Mouse (Mus musculus) erythroblast, embryonic 14.5 days (primary cell): Measurements from ENCODE around the gene Rtp2. TPM values are rescaled to one million over a fixed set of nuclear protein-coding genes. Genes with fewer than 3 reads are reported as not detected.

ENCODE experiments used
- H3K27me3 ChIP-seq: 2 replicates; pipeline ENCODE4 v1.6.1; 2012; ENCODE audit warnings: inconsistent platforms; ENCODE audit not compliant: control insufficient read depth
- H3K36me3 ChIP-seq: 2 replicates; pipeline ENCODE4 v1.6.1; 2012; ENCODE audit warnings: mild to moderate bottlenecking, inconsistent platforms; ENCODE audit not compliant: control insufficient read depth
- H3K4me1 ChIP-seq: 2 replicates; pipeline ENCODE4 v1.6.1; 2012; ENCODE audit warnings: inconsistent platforms; ENCODE audit not compliant: control insufficient read depth
- H3K4me3 ChIP-seq: replicated peaks from 2 replicates; pipeline ENCODE3; 2012; ENCODE audit warnings: moderate library complexity, mild to moderate bottlenecking, inconsistent platforms
- H3K9me3 ChIP-seq: 2 replicates; pipeline ENCODE4 v1.6.1; 2012; ENCODE audit warnings: low read length, inconsistent platforms, mixed read lengths; ENCODE audit not compliant: control insufficient read depth
- GATA1 ChIP-seq: IDR thresholded peaks from 2 replicates; pipeline ENCODE4 v1.6.1; 2012; ENCODE audit warnings: low read length, inconsistent platforms, mixed read lengths
- TAL1 ChIP-seq: IDR thresholded peaks from 3 replicates; pipeline ENCODE4 v1.6.1; 2012; ENCODE audit warnings: low read length, inconsistent platforms, mixed read lengths
- polyA plus RNA-seq: library from polyadenylated mRNA; stranded (reverse); fragments of >175 nt; gene quantifications from 2 replicates; pipeline ENCODE4 v1.2.3, GENCODE M21; 2012

Gene Rtp2
- polyA plus RNA-seq, 1 experiment = not detected

- H3K4me1 ChIP-seq = no peaks in the 10 kb centered on the region
- H3K9me3 ChIP-seq = no peaks in the 10 kb centered on the region
- TF ChIP-seq GATA1 (no peak), TAL1 (no peak)
- H3K36me3 ChIP-seq = no peaks in the 10 kb centered on the region
- H3K27me3 ChIP-seq = no peaks in the 10 kb centered on the region
- no peak overlapping the region for H3K4me3 ChIP-seq
These were observed 30.8 kb downstream of the Rtp2 start for GRCm38 (mm10) chr16:23901411-23901810.

DNA sequence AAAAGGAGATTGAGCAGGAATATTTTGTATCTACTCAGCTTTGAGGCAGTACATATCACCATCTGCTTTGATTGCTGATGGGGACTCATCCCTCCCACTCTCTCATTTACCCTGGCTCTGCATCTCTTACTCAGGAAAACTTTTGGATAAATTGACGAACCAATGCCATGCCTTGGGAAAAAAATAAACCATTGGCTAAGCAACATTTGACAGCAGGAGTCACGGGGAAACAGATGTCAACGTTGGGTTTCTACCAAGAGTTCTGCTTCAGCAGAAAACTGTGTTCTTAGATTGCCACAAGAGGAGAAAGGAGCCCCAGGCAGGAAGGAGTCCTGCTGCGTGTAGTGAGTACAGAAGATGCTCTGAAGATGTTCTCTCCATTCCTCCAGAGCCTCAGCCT lies 32.1 kb downstream of the Rtp2 start:
- Histone ChIP-seq H3K4me3 (no peak overlapping the region), H3K9me3 (no peaks in the 10 kb centered on the region), H3K27me3 (no peaks in the 10 kb centered on the region), H3K36me3 (no peaks in the 10 kb centered on the region), H3K4me1 (no peaks in the 10 kb centered on the region)
- no peak for TF ChIP-seq TAL1
- TF ChIP-seq GATA1 = no peak

DNA sequence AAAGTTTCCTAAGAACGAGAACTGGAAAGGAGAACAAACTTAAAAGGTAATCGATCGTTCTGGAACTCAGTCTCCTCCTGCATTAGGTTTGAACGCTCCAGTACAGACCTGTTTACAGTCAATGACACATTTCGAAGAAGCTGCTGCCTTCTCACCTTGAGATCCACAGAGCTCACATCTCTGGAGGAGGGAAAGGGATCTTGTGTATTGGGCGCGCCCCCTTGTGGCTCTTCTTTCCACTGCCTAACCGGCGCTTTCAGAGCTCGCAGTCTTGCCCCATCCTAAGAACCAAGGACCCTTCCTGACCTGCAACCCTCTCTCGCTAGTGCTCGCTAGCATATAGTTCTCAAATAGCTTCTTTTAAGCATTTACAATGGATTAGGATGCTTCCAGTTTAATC lies 33.4 kb downstream of the Rtp2 start:
- Histone ChIP-seq H3K4me3 (no peak overlapping the region), H3K4me1 (no peaks in the 10 kb centered on the region)

DNA sequence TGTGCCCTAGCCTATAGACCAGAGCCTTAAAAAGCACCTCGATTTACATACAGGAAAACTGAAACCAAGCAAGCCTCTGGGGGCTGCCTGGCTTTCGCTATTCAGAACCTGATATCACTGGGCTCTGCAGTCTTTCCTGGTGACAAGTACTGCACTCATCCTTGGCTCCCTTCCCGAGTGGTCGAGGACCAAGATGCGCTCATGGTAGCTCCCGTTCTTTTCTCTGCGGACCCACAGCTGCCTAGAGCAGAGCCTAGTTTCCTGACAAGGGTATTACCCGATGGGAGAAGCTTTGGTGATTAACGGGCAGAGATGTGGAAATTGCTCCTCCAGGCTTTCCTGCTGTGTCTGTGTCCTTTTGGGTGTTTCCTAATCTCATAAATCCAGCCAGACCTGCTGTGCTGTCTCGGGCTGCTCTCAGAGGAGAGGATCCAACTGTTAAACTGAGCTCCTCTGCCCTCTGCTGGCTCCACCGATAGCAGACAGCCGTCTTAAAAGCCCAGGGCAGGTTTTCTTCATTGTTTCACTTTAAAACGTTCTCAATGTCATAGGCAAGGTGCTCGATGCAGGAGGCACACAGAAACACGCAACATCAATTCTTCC lies 34.1 kb downstream of the Rtp2 start:
- no peaks in the 10 kb centered on the region for H3K9me3 ChIP-seq
- no peaks in the 10 kb centered on the region for H3K4me1 ChIP-seq
- H3K4me3 ChIP-seq = no peak overlapping the region
- no peaks in the 10 kb centered on the region for H3K36me3 ChIP-seq
- H3K27me3 ChIP-seq = no peaks in the 10 kb centered on the region
- TF ChIP-seq GATA1 = no peak
- TF ChIP-seq TAL1 = no peak

More for the DNA sequence above, 33.4 kb downstream of the Rtp2 start:
- no peaks in the 10 kb centered on the region for H3K9me3 ChIP-seq
- H3K36me3 ChIP-seq = no peaks in the 10 kb centered on the region
- TF ChIP-seq TAL1 (no peak), GATA1 (no peak)
- no peaks in the 10 kb centered on the region for H3K27me3 ChIP-seq

DNA sequence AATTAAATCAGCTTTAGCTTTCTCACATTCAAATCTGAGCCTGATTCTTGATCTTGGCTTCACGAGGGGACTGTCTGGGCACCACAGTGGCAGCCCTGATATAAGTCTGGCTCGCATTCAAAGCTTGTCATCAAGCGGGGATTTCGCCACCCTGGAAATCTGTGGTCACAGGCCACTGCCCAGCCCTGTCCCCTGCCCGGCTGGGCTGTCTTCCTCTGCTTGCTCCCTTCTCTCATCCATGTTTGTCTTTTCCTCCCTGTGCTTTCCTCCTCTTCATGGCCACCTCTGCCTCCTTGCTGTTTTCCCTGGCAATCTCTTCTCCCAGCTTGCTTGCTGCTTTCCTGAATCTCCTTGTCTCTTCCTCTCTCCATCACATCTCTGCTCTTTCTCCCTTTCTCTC lies 34.7 kb downstream of the Rtp2 start:
- TF ChIP-seq TAL1 (no peak), GATA1 (no peak)
- Histone ChIP-seq H3K4me1 (no peaks in the 10 kb centered on the region), H3K27me3 (no peaks in the 10 kb centered on the region; the same call in 1 of the 2 replicates), H3K4me3 (no peak overlapping the region), H3K36me3 (no peaks in the 10 kb centered on the region), H3K9me3 (no peaks in the 10 kb centered on the region)

GRCm38 (mm10) chr16:23895135-23895534 lies 37.1 kb downstream of the Rtp2 start:
- Histone ChIP-seq H3K4me1 (no peaks in the 10 kb centered on the region), H3K27me3 (peaks cover 5% of the 10 kb centered on the region; the same call in 1 of the 2 replicates), H3K4me3 (no peak overlapping the region), H3K9me3 (no peaks in the 10 kb centered on the region), H3K36me3 (no peaks in the 10 kb centered on the region)
- no peak for TF ChIP-seq TAL1
- TF ChIP-seq GATA1 = no peak

GRCm38 (mm10) chr16:23890636-23891035 lies 41.6 kb downstream of the Rtp2 start, which contains the start of gene Sst:
Gene Sst, minus strand, starts transcription at chr16:23890958.
- no peaks in the 10 kb centered on the region for H3K36me3 ChIP-seq
- no peak within 1 kb of the TSS for H3K4me3 ChIP-seq
- TF ChIP-seq GATA1 = no peak
- no peak for TF ChIP-seq TAL1
- H3K4me1 ChIP-seq = no peaks in the 10 kb centered on the region
- no peaks in the 10 kb centered on the region for H3K9me3 ChIP-seq
- H3K27me3 ChIP-seq = peaks cover 5% of the 10 kb centered on the region; the same call in 1 of the 2 replicates

DNA sequence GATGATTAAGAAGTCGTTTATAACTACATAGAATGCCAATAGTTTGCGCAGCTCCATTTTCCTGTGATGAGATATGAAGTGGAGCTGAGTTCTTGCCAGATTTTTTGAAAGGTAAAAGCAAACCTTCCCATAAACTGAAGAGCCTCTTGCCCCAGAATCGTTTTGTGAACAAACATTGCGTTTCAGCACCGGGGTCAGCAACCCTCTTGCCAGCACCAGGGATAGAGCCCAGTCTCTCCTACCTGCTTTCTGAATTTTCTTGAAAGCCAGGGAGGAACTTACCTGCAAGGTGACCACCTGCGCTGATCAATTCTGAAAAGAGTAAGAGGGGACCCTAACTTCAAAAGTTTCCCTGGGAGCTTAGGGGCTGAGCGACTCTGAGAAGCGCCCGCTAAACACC lies 42.0 kb downstream of the Rtp2 start:
- Histone ChIP-seq H3K27me3 (peaks cover 5% of the 10 kb centered on the region; the same call in 1 of the 2 replicates), H3K36me3 (no peaks in the 10 kb centered on the region), H3K4me1 (no peaks in the 10 kb centered on the region), H3K4me3 (no peak overlapping the region), H3K9me3 (no peaks in the 10 kb centered on the region)
- TF ChIP-seq TAL1 (no peak), GATA1 (no peak)

DNA sequence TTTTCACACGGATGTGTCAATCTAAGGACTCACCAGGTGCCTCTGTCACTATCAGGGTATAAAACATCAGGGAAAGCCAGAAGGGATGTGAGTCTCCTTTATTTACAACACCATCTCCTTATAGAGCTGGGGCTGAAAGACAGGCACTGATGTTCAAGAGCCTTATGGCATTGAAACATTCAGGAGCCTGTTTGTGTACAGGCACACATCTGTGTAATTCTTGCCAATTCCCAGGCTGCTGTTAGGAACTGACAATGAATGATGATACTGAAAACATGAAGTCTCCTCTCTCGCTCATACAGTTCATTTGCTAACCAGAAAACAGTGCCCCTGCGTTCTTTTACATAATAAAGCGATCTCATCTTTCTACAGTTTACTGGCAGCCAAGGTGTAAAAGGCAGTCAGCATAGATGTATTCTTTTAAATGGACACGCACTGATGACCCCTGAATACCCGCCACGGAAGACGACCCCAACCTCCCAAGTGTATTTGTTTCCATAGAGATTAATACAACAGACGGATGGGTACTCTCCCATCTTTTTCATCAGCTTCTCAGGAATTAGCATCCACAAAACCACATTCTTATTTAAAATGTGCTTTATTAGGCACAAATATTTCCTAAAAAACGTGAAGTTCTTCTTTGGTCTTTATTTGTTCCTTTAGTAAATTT lies 44.1 kb downstream of the Rtp2 start:
- no peaks in the 10 kb centered on the region for H3K36me3 ChIP-seq
- TF ChIP-seq TAL1 (no peak), GATA1 (no peak)
- no peaks in the 10 kb centered on the region for H3K9me3 ChIP-seq
- H3K27me3 ChIP-seq = peaks cover 5% of the 10 kb centered on the region; the same call in 1 of the 2 replicates
- H3K4me3 ChIP-seq = no peak overlapping the region
- no peaks in the 10 kb centered on the region for H3K4me1 ChIP-seq
